Mouse (Mus musculus): ENCODE results near the gene Pink1.

DNA sequence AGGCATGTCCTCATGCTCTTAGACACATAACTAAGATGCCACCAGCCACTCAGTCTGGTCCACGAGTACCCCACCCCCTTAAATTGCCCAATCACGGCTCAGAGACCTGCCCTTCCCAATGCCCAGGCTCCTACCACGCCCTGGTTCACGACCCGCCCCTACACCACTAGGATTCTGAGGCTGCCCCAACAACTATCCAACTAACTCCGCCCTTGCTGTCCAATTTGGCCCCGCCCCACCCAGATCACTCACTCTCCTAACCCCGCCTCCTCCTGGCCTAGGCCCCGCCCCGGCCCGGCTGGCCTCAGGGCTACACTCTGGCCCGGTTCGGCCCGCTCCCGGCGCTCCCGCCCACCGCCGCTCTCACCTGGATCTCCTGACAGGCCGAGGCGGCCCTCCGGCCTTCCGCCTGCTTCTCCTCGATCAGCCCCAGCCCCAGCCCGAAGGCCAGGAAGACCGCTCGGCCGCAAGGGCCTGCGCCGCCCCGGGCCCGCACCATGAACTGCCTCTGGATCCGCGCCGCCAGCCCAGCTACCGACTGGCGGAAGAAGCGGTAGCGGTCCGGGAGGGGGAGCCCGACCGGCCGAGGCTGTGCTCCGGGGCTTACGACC lies 536 bp downstream of the Pink1 start:
- TF ChIP-seq CHD2 (IDR thresholded peaks at IDR 0.05; ENCODE audit: low read depth, low read length) (no peak), ZC3H11A (IDR thresholded peaks at IDR 0.05; ENCODE audit: borderline replicate concordance, low read depth, low read length) (no peak), ZNF384 (IDR thresholded peaks at IDR 0.05; ENCODE audit: low read depth, low read length) (no peak), MAFK (IDR thresholded peaks at IDR 0.05; ENCODE audit: insufficient read depth, low read depth, low read length) (no peak)

Data from ES-E14 (cell line).